Mouse (Mus musculus) 3T3-L1 (cell line): Measurements from ENCODE around the gene Grik5.

Source experiments
- DNase-seq: peaks from one replicate; pipeline ENCODE4 v3.0.0-alpha.2; 2015; ENCODE audit warnings: low read depth, low spot score

Gene Grik5

GRCm38 (mm10) chr7:25034796-25035195 is 37.4 kb downstream of the Grik5 start:
- no peak for DNase-seq

GRCm38 (mm10) chr7:25031528-25031927 is 40.6 kb downstream of the Grik5 start:
- no peak for DNase-seq

GRCm38 (mm10) chr7:25030032-25030753 is 42.0 kb downstream of the Grik5 start:
- peak; percentile 80 for DNase-seq

GRCm38 (mm10) chr7:25026452-25026851 is 45.7 kb downstream of the Grik5 start:
- peak; percentile 70 for DNase-seq

GRCm38 (mm10) chr7:25025855-25026439 is 46.2 kb downstream of the Grik5 start:
- peak; percentile 73 for DNase-seq

GRCm38 (mm10) chr7:25011592-25011991 is 60.6 kb downstream of the Grik5 start:
- DNase-seq = no peak

- DNase-seq = no peak
Measured at GRCm38 (mm10) chr7:25010090-25010913, 61.8 kb downstream of the Grik5 start.

- no peak for DNase-seq
Measured at GRCm38 (mm10) chr7:25009099-25009700, 62.9 kb downstream of the Grik5 start.

- DNase-seq = peak; percentile 29
Measured at GRCm38 (mm10) chr7:25008635-25009034, 63.5 kb downstream of the Grik5 start.

- DNase-seq = no peak
Measured at GRCm38 (mm10) chr7:25007609-25008374, 64.4 kb downstream of the Grik5 start.

- DNase-seq = peak; percentile 28
Measured at GRCm38 (mm10) chr7:25006586-25007364, 65.4 kb downstream of the Grik5 start.

GRCm38 (mm10) chr7:25006171-25006570 is 66.0 kb downstream of the Grik5 start:
- DNase-seq = no peak

- no peak for DNase-seq
Measured at GRCm38 (mm10) chr7:25005421-25006065, 66.6 kb downstream of the Grik5 start, which contains the start of gene Atp1a3. Gene Atp1a3 (minus strand): TSS chr7:25005958.

- DNase-seq = no peak
Measured at GRCm38 (mm10) chr7:25004806-25005205, 67.3 kb downstream of the Grik5 start.

GRCm38 (mm10) chr7:25003820-25004388 is 68.2 kb downstream of the Grik5 start:
- DNase-seq = no peak

GRCm38 (mm10) chr7:25003291-25003690 is 68.9 kb downstream of the Grik5 start:
- no peak for DNase-seq

GRCm38 (mm10) chr7:25000711-25001110 is 71.4 kb downstream of the Grik5 start:
- no peak for DNase-seq

GRCm38 (mm10) chr7:25000211-25000610 is 71.9 kb downstream of the Grik5 start:
- DNase-seq = no peak

GRCm38 (mm10) chr7:24993081-24993480 is 79.1 kb downstream of the Grik5 start:
- DNase-seq = peak; percentile 59

GRCm38 (mm10) chr7:24990478-24990877 is 81.7 kb downstream of the Grik5 start:
- DNase-seq = no peak
